ENCODE assay signal across 9 mouse cellular contexts in genomic region chr6:118179316-118180084, GRCm38 (mm10). TPM values are rescaled to one million over a fixed set of nuclear protein-coding genes. Genes with fewer than 3 reads are reported as not detected.
DNase-seq lines count a peak whose midpoint lies in the region; ATAC-seq lines count a peak whose summit lies in the region.
"Had no signal": no experiment of that assay in that cellular context is flagged by ENCODE, and none has a peak within 500 bp of the region (broad histone marks: within the 10 kb centered on the region; RNA-seq: fewer than 3 reads in every experiment).

No protein-coding gene starts in this region.

- no peak overlapping the region for H3K4me3 ChIP-seq in heart, embryonic 12.5 days
- no peak overlapping the region for H3K4me3 ChIP-seq in kidney, embryonic 15.5 days (replicated peaks)
- no peak overlapping the region for H3K4me3 ChIP-seq in limb, embryonic 15.5 days
- H3K4me3 ChIP-seq: erythroblast, embryonic 14.5 days had no signal

- peaks cover 23% of the 10 kb centered on the region for H3K27me3 ChIP-seq in heart, embryonic 12.5 days (replicated peaks)
- no peaks in the 10 kb centered on the region for H3K27me3 ChIP-seq in kidney, embryonic 15.5 days
- no peaks in the 10 kb centered on the region for H3K27me3 ChIP-seq in limb, embryonic 15.5 days

- H3K4me2 ChIP-seq in heart, embryonic 12.5 days = 0 out of 2 replicates have a peak overlapping the region, but pooled peaks have one; percentile 21
- no peak overlapping the region for H3K4me2 ChIP-seq in kidney, embryonic 15.5 days
- H3K4me2 ChIP-seq in limb, embryonic 15.5 days = no peak overlapping the region

- peak; percentile 78 for ATAC-seq in erythroblast, adult 5-6 weeks (replicated peaks; ENCODE audit: low FRiP score, poor library complexity, severe bottlenecking)
- ATAC-seq in heart, embryonic 12.5 days (ENCODE audit: insufficient number of reproducible peaks, low FRiP score) = peak; percentile 50; the same call in 1 of the 2 replicates
- peak; percentile 83 for ATAC-seq in kidney, embryonic 15.5 days (replicated peaks; ENCODE audit: low FRiP score)
- ATAC-seq in limb, embryonic 15.5 days (ENCODE audit: insufficient number of reproducible peaks, low FRiP score, low TSS enrichment, low read depth) = peak; percentile 56; the same call in 1 of the 2 replicates

- WGBS in heart, embryonic 12.5 days = 53% methylated on average over 13 of the region's 13 CpGs
- 61% methylated on average over 13 of the region's 13 CpGs for WGBS in kidney, embryonic 15.5 days
- WGBS in limb, embryonic 15.5 days = 57% methylated on average over 13 of the region's 13 CpGs

- no peaks in the 10 kb centered on the region for H3K36me3 ChIP-seq in heart, embryonic 12.5 days
- H3K36me3 ChIP-seq in kidney, embryonic 15.5 days = no peaks in the 10 kb centered on the region
- H3K36me3 ChIP-seq in limb, embryonic 15.5 days = no peaks in the 10 kb centered on the region

- H3K4me1 ChIP-seq in heart, embryonic 12.5 days (replicated peaks) = peaks cover 5% of the 10 kb centered on the region
- peaks cover 5% of the 10 kb centered on the region for H3K4me1 ChIP-seq in kidney, embryonic 15.5 days
- no peaks in the 10 kb centered on the region for H3K4me1 ChIP-seq in limb, embryonic 15.5 days

- H3K27ac ChIP-seq in heart, embryonic 12.5 days (ENCODE audit: poor library complexity, severe bottlenecking) = no peak overlapping the region
- H3K27ac ChIP-seq in kidney, embryonic 15.5 days = no peak overlapping the region
- H3K27ac ChIP-seq in limb, embryonic 15.5 days = no peak overlapping the region

- H3K9me3 ChIP-seq in heart, embryonic 12.5 days (replicated peaks) = no peaks in the 10 kb centered on the region
- H3K9me3 ChIP-seq in kidney, embryonic 15.5 days (replicated peaks) = no peaks in the 10 kb centered on the region
- no peaks in the 10 kb centered on the region for H3K9me3 ChIP-seq in limb, embryonic 15.5 days

- no peak overlapping the region for H3K9ac ChIP-seq in heart, embryonic 12.5 days
- no peak overlapping the region for H3K9ac ChIP-seq in kidney, embryonic 15.5 days
- H3K9ac ChIP-seq in limb, embryonic 15.5 days = no peak overlapping the region

- peak; percentile 84 for DNase-seq in CD4-positive, CD25-positive, alpha-beta regulatory T cell, adult 2 months (ENCODE audit: low read depth, low spot score)
- DNase-seq in brain, adult 2 months (ENCODE audit: low read depth, low spot score) = peak; percentile 91
- peak; percentile 32 to 40 for DNase-seq in monocyte, adult 2 months (ENCODE audit: low read depth in 1 of 2, low spot score in 2 of 2)
- DNase-seq in spleen, postnatal 14 days (ENCODE audit: low spot score in 2 of 2) = peak; percentile 31 to 45

RNA-seq across cellular contexts. Expression of gene Ret, which starts 18.0 kb away (rescaled TPM):
- total RNA-seq in erythroblast, adult 5-6 weeks (2015; ENCODE audit: low replicate concordance) = not detected in 2 replicates
- total RNA-seq in erythroblast, adult 5-6 weeks (2017; ENCODE audit: low replicate concordance) = not detected in 2 replicates
- 0.11 and 0.18 TPM in 2 replicates for polyA plus RNA-seq in heart, embryonic 12.5 days (2016; fragmentation: Nextera tagmentation; extraction: Ambion mirVana)
- polyA plus RNA-seq in kidney, embryonic 15.5 days (2015; fragmentation: Nextera tagmentation; extraction: Ambion mirVana) = 15.3 and 17.6 TPM in 2 replicates
- polyA plus RNA-seq in limb, embryonic 15.5 days (2015; fragmentation: Nextera tagmentation; extraction: Ambion mirVana) = 0.66 and 0.73 TPM in 2 replicates
- polyA plus RNA-seq: erythroblast, embryonic 14.5 days had no signal

RNA-seq across cellular contexts. Expression of gene Csgalnact2, which starts 40.6 kb away (rescaled TPM):
- total RNA-seq in erythroblast, adult 5-6 weeks (2015; ENCODE audit: low replicate concordance) = 37.6 and 63.2 TPM in 2 replicates
- 42.8 and 43.2 TPM in 2 replicates for total RNA-seq in erythroblast, adult 5-6 weeks (2017; ENCODE audit: low replicate concordance)
- polyA plus RNA-seq in heart, embryonic 12.5 days (2016; fragmentation: Nextera tagmentation; extraction: Ambion mirVana) = 12.6 and 13.0 TPM in 2 replicates
- polyA plus RNA-seq in kidney, embryonic 15.5 days (2015; fragmentation: Nextera tagmentation; extraction: Ambion mirVana) = 16.2 and 16.3 TPM in 2 replicates
- 19.3 and 19.9 TPM in 2 replicates for polyA plus RNA-seq in limb, embryonic 15.5 days (2015; fragmentation: Nextera tagmentation; extraction: Ambion mirVana)

Comparison
In these comparisons a context has a peak if more than half of its experiments do, and no peak if none do; other contexts are left out.
1. DNase-seq: peak in every context shown above with its lines; median percentile 91 in brain, adult 2 months; 84 in CD4-positive, CD25-positive, alpha-beta regulatory T cell, adult 2 months; 38 in spleen, postnatal 14 days; 36 in monocyte, adult 2 months.